Mouse (Mus musculus): ENCODE data around the gene Gm17617. TPM values are rescaled to one million over a fixed set of nuclear protein-coding genes. Genes with fewer than 3 reads are reported as not detected.

Gm17617 gene
- total and polyA plus RNA-seq, 3 experiments: not detected

DNA sequence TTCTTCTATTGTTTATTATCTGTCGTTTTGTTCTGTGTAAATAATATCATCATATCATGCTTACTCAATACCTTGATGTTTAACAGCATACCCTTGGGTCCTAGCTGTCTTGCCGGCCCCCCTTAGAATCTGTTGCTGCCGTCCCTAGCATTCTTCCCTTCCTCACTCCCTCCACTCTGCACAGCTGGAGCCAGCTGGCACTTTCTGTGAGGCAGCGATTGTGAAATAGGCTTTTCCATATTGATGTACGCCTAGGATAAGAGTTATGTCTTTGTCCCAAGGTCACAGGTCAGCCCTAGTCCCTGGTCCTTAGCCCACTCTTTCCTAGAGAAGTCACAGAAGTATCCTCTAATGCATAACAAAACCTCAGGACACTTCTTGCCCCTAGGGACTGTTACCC is 30.2 kb upstream of the Gm17617 start:
- no peak for TF ChIP-seq UBTF (IDR thresholded peaks at IDR 0.05; ENCODE audit: borderline replicate concordance, insufficient read depth, low read depth, low read length)
- TF ChIP-seq TAL1 (IDR thresholded peaks at IDR 0.05; ENCODE audit: low read length): no peak
- TF ChIP-seq ZKSCAN1 (IDR thresholded peaks at IDR 0.05; ENCODE audit: low read depth, low read length): no peak
- TF ChIP-seq CHD2 (IDR thresholded peaks at IDR 0.05; ENCODE audit: low read length): no peak
- TF ChIP-seq POLR2A (IDR thresholded peaks at IDR 0.05; ENCODE audit: control insufficient read depth in 1 of 2, insufficient read depth in 1 of 2, low read depth in 1 of 2, low read length in 2 of 2, poor library complexity in 1 of 2): no peak
- no peak for TF ChIP-seq MAFK (IDR thresholded peaks at IDR 0.05; ENCODE audit: borderline replicate concordance, low read depth, low read length)
- H3K27me3 ChIP-seq (ENCODE audit: control insufficient read depth in 1 of 2, insufficient read depth in 2 of 2, low read length in 2 of 2): no peaks in the 10 kb centered on the region
- no peak overlapping the region for H3K27ac ChIP-seq (ENCODE audit: control insufficient read depth, low read depth, low read length)
- H3K36me3 ChIP-seq (ENCODE audit: control insufficient read depth in 1 of 2, insufficient read depth in 2 of 2, low read length in 2 of 2): no peaks in the 10 kb centered on the region
- no peaks in the 10 kb centered on the region for H3K4me1 ChIP-seq (ENCODE audit: control insufficient read depth in 1 of 2, insufficient read depth in 2 of 2, low read length in 2 of 2)
- no peak for DNase-seq (ENCODE audit: low read depth, low spot score)
- H3K9me3 ChIP-seq (replicated peaks; ENCODE audit: insufficient read depth, low read length): no peaks in the 10 kb centered on the region
- no peak overlapping the region for H3K4me3 ChIP-seq (ENCODE audit: control insufficient read depth in 1 of 2, insufficient read depth in 1 of 2, low read depth in 2 of 2, low read length in 2 of 2)
- H3K79me2 ChIP-seq (ENCODE audit: control insufficient read depth, insufficient read depth, low read length, poor library complexity): no peaks in the 10 kb centered on the region
- H3K9ac ChIP-seq (ENCODE audit: control insufficient read depth, low read depth, low read length, poor library complexity, severe bottlenecking): no peak overlapping the region

DNA sequence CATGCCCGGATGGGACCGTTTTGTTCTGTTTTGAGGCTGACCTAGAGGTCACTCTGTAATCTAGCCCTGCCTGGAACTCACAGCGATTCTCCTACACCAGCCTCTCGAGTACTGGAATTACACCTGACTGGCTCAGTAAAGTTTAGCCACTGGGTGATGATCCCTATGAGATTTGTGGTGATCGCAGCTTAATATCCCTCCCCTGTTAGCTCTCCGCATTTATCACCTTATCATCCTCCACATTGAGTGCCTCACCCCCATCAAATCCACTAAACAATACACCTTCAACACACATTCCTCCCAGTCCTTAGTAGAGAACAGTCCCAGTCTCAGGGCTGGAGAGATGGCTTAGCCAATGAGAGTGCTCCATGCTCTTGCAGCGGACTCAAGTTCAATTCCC is 29.0 kb upstream of the Gm17617 start:
- no peak overlapping the region for H3K27ac ChIP-seq (ENCODE audit: control insufficient read depth, low read depth, low read length)
- no peaks in the 10 kb centered on the region for H3K36me3 ChIP-seq (ENCODE audit: control insufficient read depth in 1 of 2, insufficient read depth in 2 of 2, low read length in 2 of 2)
- no peaks in the 10 kb centered on the region for H3K4me1 ChIP-seq (ENCODE audit: control insufficient read depth in 1 of 2, insufficient read depth in 2 of 2, low read length in 2 of 2)
- no peak for DNase-seq (ENCODE audit: low read depth, low spot score)
- H3K9me3 ChIP-seq (replicated peaks; ENCODE audit: insufficient read depth, low read length): no peaks in the 10 kb centered on the region
- no peak overlapping the region for H3K4me3 ChIP-seq (ENCODE audit: control insufficient read depth in 1 of 2, insufficient read depth in 1 of 2, low read depth in 2 of 2, low read length in 2 of 2)
- TF ChIP-seq MAFK (IDR thresholded peaks at IDR 0.05; ENCODE audit: borderline replicate concordance, low read depth, low read length) (no peak), KAT2A (conservative IDR thresholded peaks at IDR 0.05; ENCODE audit: low read depth, low read length) (no peak), RCOR1 (IDR thresholded peaks at IDR 0.05; ENCODE audit: low read depth, low read length) (no peak), CTCF (IDR thresholded peaks at IDR 0.05 in 2 of 3, conservative IDR thresholded peaks at IDR 0.05 in 1 of 3; ENCODE audit: control insufficient read depth in 1 of 3, insufficient read depth in 1 of 3, low read depth in 2 of 3, low read length in 3 of 3, poor library complexity in 1 of 3, severe bottlenecking in 1 of 3) (no peak), ZMIZ1 (IDR thresholded peaks at IDR 0.05; ENCODE audit: low read depth, low read length) (no peak), MYB (IDR thresholded peaks at IDR 0.05; ENCODE audit: low read depth, low read length) (no peak), EP300 (IDR thresholded peaks at IDR 0.05; ENCODE audit: low read depth in 1 of 2, low read length in 2 of 2) (no peak), CHD2 (IDR thresholded peaks at IDR 0.05; ENCODE audit: low read length) (no peak), ZNF384 (IDR thresholded peaks at IDR 0.05; ENCODE audit: low read depth, low read length) (no peak), HCFC1 (IDR thresholded peaks at IDR 0.05; ENCODE audit: low read depth, low read length) (no peak), POLR2AphosphoS5 (IDR thresholded peaks at IDR 0.05; ENCODE audit: borderline replicate concordance, low read depth, low read length) (no peak), JUND (IDR thresholded peaks at IDR 0.05; ENCODE audit: low read depth, low read length) (no peak), ETS1 (IDR thresholded peaks at IDR 0.05; ENCODE audit: low read depth, low read length) (no peak), E2F4 (IDR thresholded peaks at IDR 0.05; ENCODE audit: borderline replicate concordance, low read depth, low read length) (no peak)
- no peak overlapping the region for H3K9ac ChIP-seq (ENCODE audit: control insufficient read depth, low read depth, low read length, poor library complexity, severe bottlenecking)
- no peaks in the 10 kb centered on the region for H3K27me3 ChIP-seq (ENCODE audit: control insufficient read depth in 1 of 2, insufficient read depth in 2 of 2, low read length in 2 of 2)
- no peaks in the 10 kb centered on the region for H3K79me2 ChIP-seq (ENCODE audit: control insufficient read depth, insufficient read depth, low read length, poor library complexity)
